In genomic region chr16:17796971-17797811, GRCm38 (mm10) we compare ENCODE assay signal across 8 mouse cellular contexts. TPM values are rescaled to one million over a fixed set of nuclear protein-coding genes. Genes with fewer than 3 reads are reported as not detected.
DNase-seq lines count a peak whose midpoint lies in the region; ATAC-seq lines count a peak whose summit lies in the region.

Scarf2 (plus strand) TSS chr16:17797282.

- under 1% methylated on average over 78 of the region's 81 CpGs for WGBS in embryonic facial prominence, embryonic 13.5 days
- 3% methylated on average over 62 of the region's 81 CpGs for WGBS in heart, embryonic 14.5 days
- WGBS in large intestine, adult 2 months, result 5% methylated on average over 79 of the region's 81 CpGs
- 2% methylated on average over 57 of the region's 81 CpGs for WGBS in midbrain, embryonic 12.5 days

- no peak for ATAC-seq in cerebellum, adult (ENCODE audit: insufficient number of reproducible peaks, low FRiP score, low TSS enrichment)
- ATAC-seq in embryonic facial prominence, embryonic 13.5 days (ENCODE audit: insufficient number of reproducible peaks, insufficient read depth, low FRiP score, low TSS enrichment, low read depth), result peak; percentile 59
- ATAC-seq in heart, embryonic 14.5 days (ENCODE audit: insufficient number of reproducible peaks, insufficient read depth, low FRiP score, low read depth), result peak; percentile 66
- peak; percentile 21; the same call in 1 of the 2 replicates for ATAC-seq in midbrain, embryonic 12.5 days (ENCODE audit: low FRiP score, low read depth)

- peak; percentile 47 to 59 for DNase-seq in cerebellum, postnatal 10 days
- DNase-seq in large intestine, adult 2 months (ENCODE audit: low read depth, low spot score), result no peak
- no peak for DNase-seq in natural killer cell, adult 2 months (ENCODE audit: low spot score in 2 of 2)
- no peak for DNase-seq in layer of hippocampus, postnatal 14 days (ENCODE audit: low spot score in 2 of 2)

- H3K4me2 ChIP-seq in embryonic facial prominence, embryonic 13.5 days, result peak within 1 kb of the TSS; percentile 82
- H3K4me2 ChIP-seq in heart, embryonic 14.5 days (ENCODE audit: low read length), result peak within 1 kb of the TSS; percentile 85
- H3K4me2 ChIP-seq in midbrain, embryonic 12.5 days (replicated peaks), result peak within 1 kb of the TSS; percentile 88

- H3K9me3 ChIP-seq in embryonic facial prominence, embryonic 13.5 days, result no peaks in the 10 kb centered on the region
- H3K9me3 ChIP-seq in heart, embryonic 14.5 days (ENCODE audit: control insufficient read depth, low read length), result no peaks in the 10 kb centered on the region
- no peaks in the 10 kb centered on the region for H3K9me3 ChIP-seq in midbrain, embryonic 12.5 days

- peaks cover 20% of the 10 kb centered on the region for H3K36me3 ChIP-seq in embryonic facial prominence, embryonic 13.5 days
- peaks cover 7% of the 10 kb centered on the region for H3K36me3 ChIP-seq in heart, embryonic 14.5 days (ENCODE audit: control insufficient read depth, insufficient read depth, low read length)
- H3K36me3 ChIP-seq in midbrain, embryonic 12.5 days, result peaks cover 9% of the 10 kb centered on the region

- H3K4me1 ChIP-seq in embryonic facial prominence, embryonic 13.5 days, result peaks cover 54% of the 10 kb centered on the region
- peaks cover 2 to 21% of the 10 kb centered on the region in 2 experiments; a peak in 3 of 4 replicates for H3K4me1 ChIP-seq in heart, embryonic 14.5 days (ENCODE audit: control insufficient read depth in 2 of 2, insufficient read depth in 2 of 2, low read length in 2 of 2)
- peaks cover 22% of the 10 kb centered on the region for H3K4me1 ChIP-seq in midbrain, embryonic 12.5 days

- peak within 1 kb of the TSS; percentile 95 for H3K9ac ChIP-seq in embryonic facial prominence, embryonic 13.5 days
- peak within 1 kb of the TSS; percentile 84 for H3K9ac ChIP-seq in heart, embryonic 14.5 days (ENCODE audit: low read length)
- peak within 1 kb of the TSS; percentile 68 for H3K9ac ChIP-seq in midbrain, embryonic 12.5 days (replicated peaks)

- peak within 1 kb of the TSS; percentile 99 for H3K27ac ChIP-seq in embryonic facial prominence, embryonic 13.5 days
- peak within 1 kb of the TSS; percentile 63 to 81 for H3K27ac ChIP-seq in heart, embryonic 14.5 days (replicated peaks in 1 of 2; ENCODE audit: control insufficient read depth in 1 of 2, insufficient read depth in 1 of 2, low read depth in 2 of 2, low read length in 2 of 2)
- H3K27ac ChIP-seq in midbrain, embryonic 12.5 days (replicated peaks), result 0 out of 2 replicates have a peak within 1 kb of the TSS, but pooled peaks have one; percentile 25

- H3K4me3 ChIP-seq in embryonic facial prominence, embryonic 13.5 days, result peak within 1 kb of the TSS; percentile 75
- H3K4me3 ChIP-seq in heart, embryonic 14.5 days (ENCODE audit: control insufficient read depth in 1 of 2, insufficient read depth in 1 of 2, low read depth in 1 of 2, low read length in 2 of 2), result peak within 1 kb of the TSS; percentile 65 to 66
- peak within 1 kb of the TSS; percentile 53 for H3K4me3 ChIP-seq in midbrain, embryonic 12.5 days

- peaks cover 27% of the 10 kb centered on the region for H3K27me3 ChIP-seq in embryonic facial prominence, embryonic 13.5 days
- H3K27me3 ChIP-seq in heart, embryonic 14.5 days (ENCODE audit: control insufficient read depth, insufficient read depth, low read length), result peaks cover 51% of the 10 kb centered on the region
- H3K27me3 ChIP-seq in midbrain, embryonic 12.5 days, result peaks cover 82% of the 10 kb centered on the region

RNA-seq across cellular contexts. Expression of gene Scarf2, which starts in this region (rescaled TPM):
- 30.9 and 39.0 TPM in 2 replicates for polyA plus RNA-seq in embryonic facial prominence, embryonic 13.5 days (2015; fragmentation: Nextera tagmentation; extraction: Ambion mirVana)
- polyA plus RNA-seq in heart, embryonic 14.5 days (2014; fragmentation: Nextera tagmentation; extraction: Ambion mirVana), result 7.9 and 11.1 TPM in 2 replicates
- polyA plus RNA-seq in large intestine, adult 2 months (2012; rRNA removed), result 10.5 and 14.0 TPM in 2 replicates
- polyA plus RNA-seq in midbrain, embryonic 12.5 days (2016; fragmentation: Nextera tagmentation; extraction: Ambion mirVana), result 10.1 and 12.1 TPM in 2 replicates
- 1 to 10 TPM; 3.9 TPM for total RNA-seq in layer of hippocampus, postnatal 14 days (2021)

Comparison
In these comparisons a context has a peak if more than half of its experiments do, and no peak if none do; other contexts are left out.
1. DNase-seq: peak in cerebellum, postnatal 10 days (2 of 2); none in large intestine, adult 2 months (single experiment), natural killer cell, adult 2 months (0 of 2) and layer of hippocampus, postnatal 14 days (0 of 2).
2. H3K27ac ChIP-seq: peak in every context shown above with its lines; median percentile 99 in embryonic facial prominence, embryonic 13.5 days; 72 in heart, embryonic 14.5 days; 25 in midbrain, embryonic 12.5 days.
3. Peak in every context shown above with its lines, with median percentiles within 50 percentile points of each other: H3K4me2 ChIP-seq, H3K4me3 ChIP-seq and H3K9ac ChIP-seq.